Mouse (Mus musculus): ENCODE data around the gene Ppp1r12c. TPM values are rescaled to one million over a fixed set of nuclear protein-coding genes. Genes with fewer than 3 reads are reported as not detected.

Gene Ppp1r12c
- polyA plus RNA-seq, 1 experiment from 2014 or later = 44.6 TPM

DNA sequence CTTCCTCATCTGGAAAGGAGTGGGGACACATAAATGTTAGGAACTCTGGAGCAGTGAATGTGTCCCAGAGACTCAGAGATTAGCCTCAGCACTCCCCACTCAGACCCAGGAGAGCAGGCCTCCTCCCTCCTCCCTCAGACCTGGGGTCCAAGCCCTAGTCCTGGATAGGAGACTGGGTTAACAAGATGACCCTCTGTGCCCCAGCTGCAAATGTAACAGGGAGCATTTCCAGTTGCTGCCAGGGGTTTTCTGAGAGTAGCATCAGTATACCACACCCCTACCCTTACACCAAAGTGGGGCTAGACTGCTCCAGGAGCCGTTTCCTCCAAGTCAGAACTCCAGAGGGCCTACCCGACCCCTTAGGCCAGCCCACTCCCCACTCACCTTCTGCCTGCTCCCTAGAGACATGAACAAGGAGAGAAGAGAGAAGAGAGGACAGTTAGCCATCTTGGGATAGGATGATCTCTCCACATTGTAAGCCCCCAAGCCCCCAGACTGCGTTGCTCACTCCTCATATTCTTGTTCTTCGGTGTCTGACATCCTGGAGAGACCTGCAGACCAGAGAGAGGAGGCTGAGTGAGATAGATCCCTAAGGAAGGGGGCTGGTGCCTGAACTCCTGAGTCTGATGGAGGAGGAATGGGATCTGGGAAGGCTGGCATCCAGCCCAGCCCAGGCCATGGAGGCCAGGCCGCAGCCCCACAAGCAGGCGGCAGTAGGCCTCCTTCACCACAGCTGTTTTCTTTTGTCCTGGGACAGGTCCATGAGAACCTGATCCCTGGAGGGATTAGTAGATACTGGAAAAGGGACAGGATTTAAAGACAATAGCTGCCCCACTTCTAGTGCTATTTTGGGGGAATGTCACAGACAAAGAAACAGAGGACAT, 12.6 kb upstream of the Ppp1r12c start:
- no peak overlapping the region for H3K27ac ChIP-seq (replicated peaks)
- no peak overlapping the region for H3K4me2 ChIP-seq
- H3K27me3 ChIP-seq (replicated peaks) = no peaks in the 10 kb centered on the region
- no peaks in the 10 kb centered on the region for H3K9me3 ChIP-seq (replicated peaks)
- ATAC-seq (ENCODE audit: low FRiP score) = no peak
- 63% methylated on average over 6 of the region's 6 CpGs for WGBS
- H3K4me3 ChIP-seq (replicated peaks) = no peak overlapping the region
- H3K36me3 ChIP-seq = no peaks in the 10 kb centered on the region
- no peak overlapping the region for H3K9ac ChIP-seq (replicated peaks)
- no peaks in the 10 kb centered on the region for H3K4me1 ChIP-seq

DNA sequence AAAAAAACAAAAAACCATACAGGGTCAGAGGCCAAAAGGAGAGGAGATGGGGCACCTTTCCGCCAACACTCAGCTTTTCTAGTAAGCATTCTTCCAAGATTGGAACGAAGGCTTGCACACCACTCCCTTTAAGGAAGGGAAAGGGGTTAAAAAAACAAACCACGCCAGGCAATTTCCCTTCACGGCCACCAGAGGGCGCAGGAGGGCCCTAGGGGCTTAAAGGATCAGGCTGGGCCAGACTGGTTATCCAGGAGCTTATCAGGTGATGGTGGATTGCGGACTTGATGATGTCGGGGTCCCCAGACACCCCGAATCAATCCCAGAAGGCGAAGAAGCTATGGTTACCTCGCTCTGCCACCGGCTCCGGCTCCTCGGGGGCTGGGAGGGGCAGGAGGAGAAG, 11.8 kb upstream of the Ppp1r12c start:
- H3K27me3 ChIP-seq (replicated peaks) = peaks cover 3% of the 10 kb centered on the region; the same call in 1 of the 2 replicates
- H3K36me3 ChIP-seq = no peaks in the 10 kb centered on the region
- no peaks in the 10 kb centered on the region for H3K9me3 ChIP-seq (replicated peaks)
- WGBS = 32% methylated on average over 13 of the region's 13 CpGs
- ATAC-seq (ENCODE audit: low FRiP score) = no peak
- H3K9ac ChIP-seq (replicated peaks) = no peak overlapping the region
- H3K4me3 ChIP-seq (replicated peaks) = no peak overlapping the region
- no peaks in the 10 kb centered on the region for H3K4me1 ChIP-seq
- no peak overlapping the region for H3K4me2 ChIP-seq
- no peak overlapping the region for H3K27ac ChIP-seq (replicated peaks)

DNA sequence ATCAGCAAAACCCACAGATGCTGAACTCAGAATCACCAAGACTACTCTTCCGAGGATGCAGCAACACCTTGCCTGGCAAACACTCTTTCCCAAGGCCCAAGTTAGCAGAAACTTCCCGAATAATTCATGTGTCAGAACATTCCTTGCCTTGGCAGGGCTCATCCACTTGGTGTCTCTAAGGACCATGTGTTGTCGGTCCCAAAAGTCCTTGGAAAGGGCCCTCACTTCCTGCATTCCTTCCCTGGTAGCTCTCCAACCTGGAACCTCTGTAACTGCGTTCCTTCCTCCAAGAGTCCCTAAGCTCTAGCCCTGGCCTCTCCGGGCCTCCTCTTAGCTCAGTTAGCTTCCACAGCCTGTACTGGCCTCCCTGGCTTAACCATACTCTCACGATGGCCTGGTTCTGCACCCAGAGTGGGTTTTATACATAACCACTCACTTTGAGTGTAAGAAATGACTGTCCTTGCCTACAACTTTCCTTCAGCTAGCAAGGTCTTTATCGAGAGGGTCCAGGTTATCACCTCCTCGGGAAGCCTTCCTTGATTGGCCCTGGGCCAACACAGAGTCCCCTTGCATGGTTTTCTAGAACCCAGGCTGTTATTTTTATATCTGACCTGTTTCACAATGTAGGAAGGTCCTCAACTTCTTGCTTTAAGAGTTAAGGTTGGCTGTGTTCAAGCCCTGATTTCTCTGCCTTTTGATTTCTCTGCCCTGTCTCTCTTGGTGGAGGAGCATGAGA, 10.2 kb upstream of the Ppp1r12c start:
- no peaks in the 10 kb centered on the region for H3K4me1 ChIP-seq

DNA sequence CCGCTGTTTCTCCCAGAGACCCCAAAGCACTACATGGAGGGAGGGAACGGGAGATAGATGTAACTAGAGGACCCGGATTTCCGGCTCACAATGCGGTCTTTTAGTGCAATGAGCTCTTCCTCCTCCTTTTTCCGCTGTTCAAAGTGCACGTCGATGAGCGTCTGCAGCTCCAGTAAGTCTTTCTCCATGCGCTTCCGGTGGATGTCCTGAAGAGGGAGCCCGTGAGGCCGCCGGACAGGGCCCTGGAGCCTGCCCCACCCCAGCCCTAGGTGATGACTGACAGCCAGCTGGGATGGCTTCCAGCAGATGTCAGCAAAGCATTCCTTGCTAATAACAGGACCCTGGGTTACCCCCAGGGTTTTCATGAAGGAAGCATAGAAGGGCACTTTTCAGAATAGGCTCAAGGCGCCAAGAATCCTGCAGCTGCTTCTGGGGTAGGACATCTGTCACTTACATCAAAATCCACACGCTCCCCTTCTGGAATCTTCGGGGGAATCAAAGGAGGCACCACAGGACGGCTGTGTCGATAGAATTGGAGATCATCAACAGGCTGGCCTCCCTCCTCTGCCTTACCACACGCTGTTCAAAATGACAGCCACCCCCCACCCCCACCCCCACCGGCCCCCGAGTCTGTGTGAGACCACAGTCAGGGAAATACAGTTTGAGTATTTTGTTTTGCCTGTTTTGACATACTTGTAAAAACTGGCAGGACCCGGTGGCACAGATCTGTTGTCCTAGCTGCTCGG, 8.6 kb upstream of the Ppp1r12c start:
- WGBS = 20% methylated on average over 24 of the region's 24 CpGs

More for the DNA sequence above, 10.2 kb upstream of the Ppp1r12c start:
- no peaks in the 10 kb centered on the region for H3K36me3 ChIP-seq
- no peak overlapping the region for H3K9ac ChIP-seq (replicated peaks)
- H3K27me3 ChIP-seq (replicated peaks) = peaks cover 3% of the 10 kb centered on the region; the same call in 1 of the 2 replicates
- H3K27ac ChIP-seq (replicated peaks) = no peak overlapping the region
- no peak overlapping the region for H3K4me3 ChIP-seq (replicated peaks)
- no peak for ATAC-seq (ENCODE audit: low FRiP score)
- H3K4me2 ChIP-seq = no peak overlapping the region
- 78% methylated on average over 8 of the region's 8 CpGs for WGBS
- no peaks in the 10 kb centered on the region for H3K9me3 ChIP-seq (replicated peaks)

DNA sequence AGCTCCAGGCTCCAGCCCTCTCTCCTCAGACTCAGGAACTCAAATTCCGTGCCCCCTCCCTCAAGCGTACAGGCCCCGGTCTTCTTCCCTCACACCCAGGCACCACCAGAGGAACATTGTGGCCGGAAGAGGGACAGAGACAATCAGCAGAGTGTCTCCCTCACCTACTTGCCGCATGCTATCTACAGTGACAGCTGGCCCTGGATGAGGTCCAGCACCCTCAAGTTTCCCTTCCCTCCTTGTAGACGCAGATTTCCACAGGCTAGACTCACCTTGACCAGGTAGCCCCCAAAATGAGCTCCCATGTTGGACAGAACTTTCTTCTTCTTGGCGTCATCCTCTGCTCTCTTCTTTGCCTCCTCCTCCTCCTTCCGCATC, 7.2 kb upstream of the Ppp1r12c start:
- no peaks in the 10 kb centered on the region for H3K9me3 ChIP-seq (replicated peaks)
- H3K27me3 ChIP-seq (replicated peaks) = peaks cover 3% of the 10 kb centered on the region; the same call in 1 of the 2 replicates
- WGBS = 92% methylated on average over 8 of the region's 8 CpGs
- H3K27ac ChIP-seq (replicated peaks) = no peak overlapping the region
- H3K4me3 ChIP-seq (replicated peaks) = no peak overlapping the region
- no peaks in the 10 kb centered on the region for H3K4me1 ChIP-seq
- no peak overlapping the region for H3K9ac ChIP-seq (replicated peaks)
- H3K36me3 ChIP-seq = no peaks in the 10 kb centered on the region
- ATAC-seq (ENCODE audit: low FRiP score) = no peak
- no peak overlapping the region for H3K4me2 ChIP-seq

More for the DNA sequence above, 8.6 kb upstream of the Ppp1r12c start:
- peaks cover 3% of the 10 kb centered on the region; the same call in 1 of the 2 replicates for H3K27me3 ChIP-seq (replicated peaks)
- no peak overlapping the region for H3K4me3 ChIP-seq (replicated peaks)
- ATAC-seq (ENCODE audit: low FRiP score) = peak; percentile 35
- H3K4me2 ChIP-seq = 0 out of 2 replicates have a peak overlapping the region, but pooled peaks have one; percentile 9
- no peak overlapping the region for H3K9ac ChIP-seq (replicated peaks)
- H3K36me3 ChIP-seq = no peaks in the 10 kb centered on the region
- H3K27ac ChIP-seq (replicated peaks) = no peak overlapping the region
- no peaks in the 10 kb centered on the region for H3K4me1 ChIP-seq
- H3K9me3 ChIP-seq (replicated peaks) = no peaks in the 10 kb centered on the region

DNA sequence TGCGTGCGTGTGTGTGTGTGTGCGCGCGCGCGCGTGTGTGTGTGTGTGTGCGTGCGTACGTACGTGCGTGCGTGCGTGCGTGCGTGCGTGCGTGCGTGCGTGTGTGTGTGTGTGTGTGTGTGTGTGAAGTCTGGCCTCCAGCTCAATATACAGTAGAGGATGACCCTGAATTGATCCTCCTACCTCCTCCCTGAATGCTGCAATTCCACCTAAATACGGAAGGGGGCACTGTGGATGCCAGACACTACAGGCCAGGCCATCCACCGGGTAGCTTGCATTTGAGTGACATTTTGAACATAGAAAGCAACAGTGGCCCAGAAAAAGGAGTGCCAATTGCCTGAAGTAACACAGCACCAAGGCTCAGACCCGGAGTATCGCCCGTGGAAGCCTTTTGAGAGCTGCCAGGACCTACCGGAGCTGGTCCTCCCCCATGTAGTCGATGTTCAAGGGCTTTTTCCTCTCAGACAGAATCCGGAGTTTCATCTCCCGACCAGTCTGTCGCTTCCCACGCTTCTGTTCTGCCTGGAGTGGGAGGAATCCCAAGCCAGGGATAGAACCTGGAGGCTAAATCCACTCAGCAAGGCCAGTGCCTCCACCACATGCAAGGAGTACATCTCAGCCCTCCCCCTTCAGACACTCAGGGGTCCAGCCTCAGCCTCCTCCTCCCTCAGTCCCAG, 6.7 kb upstream of the Ppp1r12c start:
- H3K4me1 ChIP-seq = no peaks in the 10 kb centered on the region
- no peaks in the 10 kb centered on the region for H3K9me3 ChIP-seq (replicated peaks)
- H3K9ac ChIP-seq (replicated peaks) = no peak overlapping the region
- no peaks in the 10 kb centered on the region for H3K36me3 ChIP-seq
- H3K4me3 ChIP-seq (replicated peaks) = no peak overlapping the region
- 74% methylated on average over 27 of the region's 32 CpGs for WGBS
- H3K27me3 ChIP-seq (replicated peaks) = peaks cover 3% of the 10 kb centered on the region; the same call in 1 of the 2 replicates
- H3K27ac ChIP-seq (replicated peaks) = no peak overlapping the region
- ATAC-seq (ENCODE audit: low FRiP score) = no peak
- no peak overlapping the region for H3K4me2 ChIP-seq

DNA sequence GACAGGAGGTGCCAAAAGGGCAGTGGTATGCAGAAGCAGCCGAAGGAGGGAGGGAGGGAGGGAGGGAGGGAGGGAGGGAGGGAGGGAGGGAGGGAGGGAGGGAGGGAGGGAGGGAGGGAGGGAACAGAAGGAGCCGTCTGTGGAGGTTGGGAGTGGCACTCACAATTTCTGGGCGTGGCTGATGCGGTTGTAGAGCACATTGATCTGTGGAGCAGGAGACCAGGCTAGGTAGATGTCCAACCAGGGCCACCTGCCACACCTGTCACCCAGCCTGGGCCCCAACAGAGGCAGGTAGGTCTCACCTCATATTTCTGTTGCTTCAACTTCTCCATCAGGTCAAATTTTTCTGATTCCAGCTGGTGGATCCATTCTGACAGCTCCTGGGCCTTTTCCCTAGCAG, 5.7 kb upstream of the Ppp1r12c start:
- Histone ChIP-seq H3K9me3 (replicated peaks) (no peaks in the 10 kb centered on the region), H3K27ac (replicated peaks) (no peak overlapping the region), H3K9ac (replicated peaks) (no peak overlapping the region), H3K4me1 (peaks cover 8% of the 10 kb centered on the region), H3K4me3 (replicated peaks) (no peak overlapping the region), H3K36me3 (no peaks in the 10 kb centered on the region), H3K4me2 (no peak overlapping the region), H3K27me3 (replicated peaks) (peaks cover 3% of the 10 kb centered on the region; the same call in 1 of the 2 replicates)
- no peak for ATAC-seq (ENCODE audit: low FRiP score)
- WGBS = 68% methylated on average over 3 of the region's 4 CpGs

DNA sequence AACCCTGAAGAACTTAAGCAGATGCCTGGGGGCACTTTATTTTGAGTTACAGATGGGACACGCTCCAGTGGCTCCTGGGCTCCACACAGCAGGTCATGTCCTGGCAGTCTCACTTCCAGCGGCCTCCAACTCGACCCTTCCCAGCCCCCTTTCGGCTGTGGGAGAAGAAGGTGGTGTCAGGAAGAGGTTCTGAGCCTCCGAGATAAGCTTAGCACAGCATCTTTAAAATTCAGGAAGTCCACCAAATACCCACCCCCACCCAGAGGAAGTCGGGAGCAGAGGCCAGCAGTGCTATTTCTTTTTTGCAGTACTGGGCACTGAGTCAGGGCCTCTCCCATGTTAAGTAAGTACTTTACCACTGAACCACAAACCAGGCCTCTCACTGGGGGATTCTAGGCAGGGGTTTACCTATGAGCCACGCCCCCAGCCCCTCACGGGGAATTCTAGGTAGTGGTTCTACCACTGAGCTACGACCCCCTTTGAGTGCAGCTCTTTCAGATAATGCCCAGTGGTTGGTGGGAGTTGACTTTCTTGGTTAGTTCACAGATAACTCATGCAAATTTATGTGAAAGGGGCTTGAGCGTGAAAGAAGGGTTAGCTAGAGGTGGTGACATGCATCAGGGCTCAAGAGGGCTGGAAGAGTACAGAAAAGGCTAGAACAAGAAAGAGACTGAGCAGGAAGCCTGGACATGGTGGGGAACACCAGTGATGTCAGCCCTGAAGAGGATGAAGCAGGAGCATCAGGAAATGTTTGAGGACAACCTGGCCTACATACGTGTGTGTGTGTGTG, 3.4 kb upstream of the Ppp1r12c start:
- ATAC-seq (ENCODE audit: low FRiP score) = no peak
- WGBS = 60% methylated on average over 11 of the region's 11 CpGs
- H3K4me1 ChIP-seq = peaks cover 20% of the 10 kb centered on the region

DNA sequence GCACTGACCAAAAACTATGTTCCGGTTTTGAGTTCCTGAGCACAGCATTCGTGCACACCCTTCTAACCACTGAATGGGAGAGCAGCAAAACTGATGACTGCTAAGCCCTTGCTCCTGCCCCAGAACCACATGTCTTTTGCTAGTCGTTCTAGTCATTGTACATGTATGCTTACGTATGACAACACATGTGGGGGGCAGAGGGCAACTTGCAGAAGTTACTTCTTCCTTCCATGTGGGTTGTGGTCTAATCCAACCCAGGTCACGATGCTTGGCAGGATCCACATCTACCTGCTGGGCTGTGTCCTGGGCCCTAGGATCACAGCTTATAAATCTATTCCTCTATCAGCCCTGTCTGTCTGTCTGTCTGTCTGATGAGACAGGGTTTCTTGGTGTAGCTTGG, 2.4 kb upstream of the Ppp1r12c start:
- no peak for ATAC-seq (ENCODE audit: low FRiP score)
- no peak overlapping the region for H3K27ac ChIP-seq (replicated peaks)
- H3K4me3 ChIP-seq (replicated peaks) = no peak overlapping the region
- peaks cover 2% of the 10 kb centered on the region; the same call in 1 of the 2 replicates for H3K27me3 ChIP-seq (replicated peaks)
- WGBS = 89% methylated on average over 5 of the region's 5 CpGs
- no peak overlapping the region for H3K4me2 ChIP-seq
- H3K36me3 ChIP-seq = no peaks in the 10 kb centered on the region
- H3K4me1 ChIP-seq = peaks cover 30% of the 10 kb centered on the region
- H3K9me3 ChIP-seq (replicated peaks) = no peaks in the 10 kb centered on the region
- H3K9ac ChIP-seq (replicated peaks) = no peak overlapping the region

More for the DNA sequence above, 3.4 kb upstream of the Ppp1r12c start:
- Histone ChIP-seq H3K27me3 (replicated peaks) (peaks cover 3% of the 10 kb centered on the region; the same call in 1 of the 2 replicates), H3K9me3 (replicated peaks) (no peaks in the 10 kb centered on the region), H3K27ac (replicated peaks) (no peak overlapping the region), H3K9ac (replicated peaks) (no peak overlapping the region), H3K4me3 (replicated peaks) (no peak overlapping the region), H3K4me2 (no peak overlapping the region), H3K36me3 (no peaks in the 10 kb centered on the region)

DNA sequence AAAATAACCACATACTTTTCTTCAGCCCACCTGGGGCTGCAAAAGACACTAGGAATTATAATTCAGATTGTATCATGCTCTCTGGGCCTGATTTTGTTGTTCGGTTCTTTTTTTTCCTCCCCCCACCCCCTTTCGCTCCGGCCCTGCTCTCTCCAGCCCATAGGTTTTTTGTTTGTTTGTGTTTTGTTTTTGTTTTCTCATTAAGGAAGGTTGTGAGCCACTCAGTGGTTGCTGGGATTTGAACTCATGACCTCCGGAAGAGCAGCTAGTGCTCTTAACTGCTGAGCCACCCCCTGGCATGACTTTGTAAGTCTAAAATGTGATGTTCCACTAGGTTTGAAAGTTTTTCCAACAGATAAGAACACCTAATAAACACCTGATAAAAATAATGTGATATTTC, 1.6 kb upstream of the Ppp1r12c start:
- peak overlapping the region; percentile 72 for H3K4me2 ChIP-seq
- H3K4me3 ChIP-seq (replicated peaks) = 0 out of 2 replicates have a peak overlapping the region, but pooled peaks have one; percentile 64
- 80% methylated on average over 4 of the region's 4 CpGs for WGBS
- peaks cover 37% of the 10 kb centered on the region for H3K4me1 ChIP-seq
- H3K36me3 ChIP-seq = no peaks in the 10 kb centered on the region
- ATAC-seq (ENCODE audit: low FRiP score) = no peak
- H3K9ac ChIP-seq (replicated peaks) = no peak overlapping the region
- H3K27me3 ChIP-seq (replicated peaks) = no peaks in the 10 kb centered on the region
- H3K9me3 ChIP-seq (replicated peaks) = no peaks in the 10 kb centered on the region
- no peak overlapping the region for H3K27ac ChIP-seq (replicated peaks)

All from neural tube, embryonic 15.5 days (tissue).